Mouse (Mus musculus): ENCODE measurements around the gene Copg1. TPM values are rescaled to one million over a fixed set of nuclear protein-coding genes. Genes with fewer than 3 reads are reported as not detected.

The Copg1 gene
- polyA plus RNA-seq, 1 experiment from 2014 or later = 128 TPM

- ATAC-seq (ENCODE audit: low FRiP score) (peak; percentile 83), DNase-seq (ENCODE audit: low spot score) (peak; percentile 71)
- peaks cover 3% of the 10 kb centered on the region; the same call in 1 of the 2 replicates for H3K4me1 ChIP-seq (replicated peaks; ENCODE audit: control insufficient read depth, insufficient read depth, low read length)
- H3K4me3 ChIP-seq (ENCODE audit: low read depth, low read length) = peak overlapping the region; percentile 100
- WGBS = under 1% methylated on average over 66 of the region's 73 CpGs
- peak overlapping the region; percentile 99 for H3K9ac ChIP-seq (ENCODE audit: low read depth, low read length)
- peaks cover 3% of the 10 kb centered on the region; the same call in 1 of the 2 replicates for H3K36me3 ChIP-seq (ENCODE audit: control insufficient read depth, insufficient read depth, low read length)
- peak overlapping the region; percentile 80 for H3K27ac ChIP-seq (ENCODE audit: low read depth, low read length)
- H3K27me3 ChIP-seq (ENCODE audit: control insufficient read depth, insufficient read depth, low read length) = no peaks in the 10 kb centered on the region
- H3K9me3 ChIP-seq (ENCODE audit: control insufficient read depth, low read length) = no peaks in the 10 kb centered on the region
- peak overlapping the region; percentile 78 for H3K4me2 ChIP-seq (replicated peaks; ENCODE audit: low read depth, low read length)
Measured at GRCm38 (mm10) chr6:87850155-87850899, 37.3 kb upstream of the Copg1 start.

DNA sequence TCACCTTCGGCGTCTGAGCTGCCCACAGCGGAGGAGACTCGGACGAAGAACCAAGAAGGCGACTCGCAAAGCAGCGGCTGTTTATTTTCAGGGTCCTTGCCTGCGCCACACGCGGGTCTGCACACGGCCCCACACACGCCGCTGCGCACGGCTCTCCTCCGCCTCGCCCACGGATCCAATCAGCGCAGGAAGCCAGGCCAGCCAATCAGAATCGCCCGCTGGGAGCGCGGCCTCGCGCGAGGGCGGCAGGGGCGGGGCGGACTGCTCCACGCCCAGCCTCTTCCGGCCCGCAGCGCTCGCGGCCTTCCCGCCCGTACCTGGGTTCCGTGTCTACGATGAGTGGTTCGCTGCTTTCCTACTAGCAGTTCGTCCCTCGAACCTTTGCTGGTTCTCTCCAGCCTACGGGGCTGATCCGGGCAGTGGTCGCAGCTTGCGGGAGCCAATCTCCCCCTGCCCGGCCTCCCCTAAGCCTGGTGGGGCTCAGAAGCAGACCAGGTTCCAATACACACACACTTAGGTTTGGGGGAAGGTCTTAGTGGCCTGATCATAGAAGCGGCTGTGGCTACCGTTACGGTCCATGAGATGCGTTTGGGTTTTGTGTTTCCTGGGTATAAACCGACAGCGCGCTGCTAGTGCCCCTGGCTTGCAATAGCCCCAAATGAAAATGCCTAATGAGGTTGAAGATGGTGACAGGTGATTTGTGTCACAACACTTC, 36.6 kb upstream of the Copg1 start, which contains the start of gene Cnbp:
TSS of gene Cnbp (minus strand) at position 207 of the 715 bp plus-strand sequence.
- Histone ChIP-seq H3K27ac (ENCODE audit: low read depth, low read length) (peak within 1 kb of the TSS; percentile 80), H3K36me3 (ENCODE audit: control insufficient read depth, insufficient read depth, low read length) (no peaks in the 10 kb centered on the region), H3K27me3 (ENCODE audit: control insufficient read depth, insufficient read depth, low read length) (no peaks in the 10 kb centered on the region), H3K4me3 (ENCODE audit: low read depth, low read length) (peak within 1 kb of the TSS; percentile 100), H3K9me3 (ENCODE audit: control insufficient read depth, low read length) (no peaks in the 10 kb centered on the region), H3K9ac (ENCODE audit: low read depth, low read length) (peak within 1 kb of the TSS; percentile 99), H3K4me2 (replicated peaks; ENCODE audit: low read depth, low read length) (peak within 1 kb of the TSS; percentile 78), H3K4me1 (replicated peaks; ENCODE audit: control insufficient read depth, insufficient read depth, low read length) (peaks cover 3% of the 10 kb centered on the region; the same call in 1 of the 2 replicates)
- ATAC-seq (ENCODE audit: low FRiP score) (peak; percentile 98), DNase-seq (ENCODE audit: low spot score) (peak; percentile 99)
- under 1% methylated on average over 55 of the region's 55 CpGs for WGBS

DNA sequence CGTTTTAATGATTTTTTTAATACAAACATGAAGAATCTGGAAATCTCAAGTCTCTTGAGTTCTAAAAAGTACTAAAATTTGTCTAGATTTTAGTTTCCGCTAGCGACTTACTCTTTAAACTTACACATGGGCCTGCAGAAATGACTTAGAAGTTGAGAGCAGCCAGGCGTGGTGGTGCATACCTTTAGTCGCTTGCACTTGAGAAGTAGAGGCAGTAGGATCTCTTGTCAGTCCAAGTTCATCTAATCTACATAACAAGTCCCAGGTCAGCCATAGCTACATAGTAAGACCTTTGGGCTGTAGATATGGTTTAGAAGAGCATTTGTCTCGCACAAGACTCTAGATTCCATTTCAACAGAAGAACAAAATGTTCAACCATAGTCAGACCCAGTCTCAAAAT, 35.7 kb upstream of the Copg1 start:
- H3K9me3 ChIP-seq (ENCODE audit: control insufficient read depth, low read length) = no peaks in the 10 kb centered on the region
- H3K27ac ChIP-seq (ENCODE audit: low read depth, low read length) = no peak overlapping the region
- H3K9ac ChIP-seq (ENCODE audit: low read depth, low read length) = no peak overlapping the region
- ATAC-seq (ENCODE audit: low FRiP score) = no peak
- H3K4me1 ChIP-seq (replicated peaks; ENCODE audit: control insufficient read depth, insufficient read depth, low read length) = peaks cover 3% of the 10 kb centered on the region; the same call in 1 of the 2 replicates
- no peak overlapping the region for H3K4me2 ChIP-seq (replicated peaks; ENCODE audit: low read depth, low read length)
- no peak for DNase-seq (ENCODE audit: low spot score)
- 77% methylated on average over 6 of the region's 6 CpGs for WGBS
- no peaks in the 10 kb centered on the region for H3K36me3 ChIP-seq (ENCODE audit: control insufficient read depth, insufficient read depth, low read length)
- H3K4me3 ChIP-seq (ENCODE audit: low read depth, low read length) = no peak overlapping the region
- H3K27me3 ChIP-seq (ENCODE audit: control insufficient read depth, insufficient read depth, low read length) = no peaks in the 10 kb centered on the region

DNA sequence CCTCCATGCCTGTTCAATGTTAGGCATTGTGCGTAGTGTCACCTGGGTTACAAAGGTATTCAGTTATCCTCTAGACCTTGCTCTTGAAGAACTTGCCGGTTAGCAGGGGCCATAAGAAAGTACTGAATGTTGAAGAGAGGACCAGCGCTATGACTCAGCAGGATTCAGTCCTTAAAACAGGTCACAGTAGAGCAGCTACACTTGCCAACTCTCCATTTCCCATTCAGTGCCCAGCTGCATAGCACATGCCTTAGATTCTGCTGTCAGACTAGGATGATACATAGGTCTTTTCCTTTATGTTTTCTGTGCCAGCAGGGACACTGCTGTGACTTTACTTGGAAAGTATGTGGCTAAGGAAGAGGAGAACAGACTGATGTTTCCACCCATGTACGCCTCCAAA, 34.2 kb upstream of the Copg1 start:
- Histone ChIP-seq H3K36me3 (ENCODE audit: control insufficient read depth, insufficient read depth, low read length) (no peaks in the 10 kb centered on the region), H3K4me2 (replicated peaks; ENCODE audit: low read depth, low read length) (no peak overlapping the region), H3K4me1 (replicated peaks; ENCODE audit: control insufficient read depth, insufficient read depth, low read length) (peaks cover under 1% of the 10 kb centered on the region; the same call in 1 of the 2 replicates), H3K4me3 (ENCODE audit: low read depth, low read length) (no peak overlapping the region), H3K27me3 (ENCODE audit: control insufficient read depth, insufficient read depth, low read length) (no peaks in the 10 kb centered on the region), H3K9ac (ENCODE audit: low read depth, low read length) (no peak overlapping the region), H3K27ac (ENCODE audit: low read depth, low read length) (no peak overlapping the region), H3K9me3 (ENCODE audit: control insufficient read depth, low read length) (no peaks in the 10 kb centered on the region)
- 81% methylated on average over 4 of the region's 4 CpGs for whole genome bisulfite sequencing
- no peak for DNase-seq (ENCODE audit: low spot score)
- ATAC-seq (ENCODE audit: low FRiP score) = no peak

- no peak overlapping the region for H3K27ac ChIP-seq (ENCODE audit: low read depth, low read length)
- ATAC-seq (ENCODE audit: low FRiP score) = no peak
Measured at GRCm38 (mm10) chr6:87857071-87857470, 30.5 kb upstream of the Copg1 start.

DNA sequence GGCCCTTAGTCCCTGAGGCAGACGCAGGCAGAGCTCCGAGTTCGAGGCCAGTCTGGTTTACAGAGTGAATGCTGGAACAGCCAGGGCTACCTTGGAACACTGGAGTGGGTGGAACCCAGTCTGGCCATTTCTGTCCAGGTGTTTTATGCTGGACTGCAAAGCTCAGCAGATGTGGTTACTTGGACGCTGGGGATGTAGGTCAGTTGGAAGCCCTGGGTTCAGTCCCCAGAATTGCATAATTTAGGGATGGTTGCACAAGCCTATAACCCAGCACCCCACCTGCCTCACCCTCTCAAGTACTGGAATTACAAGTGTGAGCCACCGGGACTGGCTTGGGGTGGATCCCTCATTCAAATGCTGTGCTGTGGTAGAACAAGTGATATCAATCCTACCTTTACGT, 21.4 kb upstream of the Copg1 start:
- H3K9ac ChIP-seq (ENCODE audit: low read depth, low read length) = no peak overlapping the region
- 93% methylated on average over 6 of the region's 6 CpGs for WGBS
- ATAC-seq (ENCODE audit: low FRiP score) (no peak), DNase-seq (ENCODE audit: low spot score) (no peak)
- no peaks in the 10 kb centered on the region for H3K27me3 ChIP-seq (ENCODE audit: control insufficient read depth, insufficient read depth, low read length)
- no peak overlapping the region for H3K4me2 ChIP-seq (replicated peaks; ENCODE audit: low read depth, low read length)
- no peaks in the 10 kb centered on the region for H3K4me1 ChIP-seq (replicated peaks; ENCODE audit: control insufficient read depth, insufficient read depth, low read length)
- H3K36me3 ChIP-seq (ENCODE audit: control insufficient read depth, insufficient read depth, low read length) = no peaks in the 10 kb centered on the region
- H3K27ac ChIP-seq (ENCODE audit: low read depth, low read length) = no peak overlapping the region
- no peaks in the 10 kb centered on the region for H3K9me3 ChIP-seq (ENCODE audit: control insufficient read depth, low read length)
- no peak overlapping the region for H3K4me3 ChIP-seq (ENCODE audit: low read depth, low read length)

More at GRCm38 (mm10) chr6:87857071-87857470, 30.5 kb upstream of the Copg1 start:
- no peak overlapping the region for H3K9ac ChIP-seq (ENCODE audit: low read depth, low read length)
- DNase-seq (ENCODE audit: low spot score) = no peak
- H3K27me3 ChIP-seq (ENCODE audit: control insufficient read depth, insufficient read depth, low read length) = no peaks in the 10 kb centered on the region
- no peak overlapping the region for H3K4me2 ChIP-seq (replicated peaks; ENCODE audit: low read depth, low read length)
- H3K4me1 ChIP-seq (replicated peaks; ENCODE audit: control insufficient read depth, insufficient read depth, low read length) = no peaks in the 10 kb centered on the region
- WGBS = 74% methylated on average over 1 of the region's 1 CpGs
- H3K4me3 ChIP-seq (ENCODE audit: low read depth, low read length) = no peak overlapping the region
- no peaks in the 10 kb centered on the region for H3K9me3 ChIP-seq (ENCODE audit: control insufficient read depth, low read length)
- H3K36me3 ChIP-seq (ENCODE audit: control insufficient read depth, insufficient read depth, low read length) = no peaks in the 10 kb centered on the region

- Histone ChIP-seq H3K9ac (ENCODE audit: low read depth, low read length) (no peak overlapping the region), H3K4me2 (replicated peaks; ENCODE audit: low read depth, low read length) (no peak overlapping the region), H3K9me3 (ENCODE audit: control insufficient read depth, low read length) (no peaks in the 10 kb centered on the region), H3K4me1 (replicated peaks; ENCODE audit: control insufficient read depth, insufficient read depth, low read length) (no peaks in the 10 kb centered on the region), H3K36me3 (ENCODE audit: control insufficient read depth, insufficient read depth, low read length) (no peaks in the 10 kb centered on the region), H3K27ac (ENCODE audit: low read depth, low read length) (no peak overlapping the region), H3K27me3 (ENCODE audit: control insufficient read depth, insufficient read depth, low read length) (no peaks in the 10 kb centered on the region), H3K4me3 (ENCODE audit: low read depth, low read length) (no peak overlapping the region)
- 85% methylated on average over 2 of the region's 2 CpGs for WGBS
- DNase-seq (ENCODE audit: low spot score) (no peak), ATAC-seq (ENCODE audit: low FRiP score) (no peak)
Measured at GRCm38 (mm10) chr6:87867256-87867655, 20.4 kb upstream of the Copg1 start.

DNA sequence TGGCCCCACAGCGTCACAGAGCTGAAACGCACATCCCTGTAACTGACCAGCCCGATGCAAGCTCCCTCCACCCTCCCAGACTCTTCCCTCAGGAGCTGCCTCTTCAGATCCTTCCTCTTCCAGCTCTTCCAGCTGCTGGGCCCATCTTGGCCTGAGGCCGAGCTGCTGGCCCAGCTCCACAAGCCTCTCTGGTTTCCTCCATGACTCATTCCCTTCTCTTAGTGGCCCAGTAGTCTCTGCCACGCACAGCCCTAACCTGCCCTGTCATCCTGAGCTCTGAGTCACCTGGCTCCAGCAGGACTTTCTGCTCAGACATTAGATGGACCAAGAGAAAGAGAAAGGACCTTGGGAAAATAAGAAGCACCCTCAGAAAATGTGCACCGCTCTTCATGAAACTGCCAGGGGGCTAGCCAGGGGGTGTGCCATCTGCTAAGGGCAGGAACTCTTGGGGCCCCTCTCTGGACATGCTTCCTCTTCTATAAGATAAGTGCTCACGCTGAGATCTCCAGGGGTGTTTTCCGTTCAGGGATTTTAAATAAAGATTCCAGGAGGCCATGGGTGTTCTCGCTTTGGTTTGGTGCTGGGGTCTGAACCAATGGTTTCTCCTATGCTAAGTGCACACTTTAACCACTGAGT, 18.6 kb upstream of the Copg1 start:
- no peak overlapping the region for H3K9ac ChIP-seq (ENCODE audit: low read depth, low read length)
- H3K27ac ChIP-seq (ENCODE audit: low read depth, low read length) = no peak overlapping the region
- no peaks in the 10 kb centered on the region for H3K9me3 ChIP-seq (ENCODE audit: control insufficient read depth, low read length)
- ATAC-seq (ENCODE audit: low FRiP score) = no peak
- DNase-seq (ENCODE audit: low spot score) = no peak
- no peaks in the 10 kb centered on the region for H3K4me1 ChIP-seq (replicated peaks; ENCODE audit: control insufficient read depth, insufficient read depth, low read length)
- no peak overlapping the region for H3K4me2 ChIP-seq (replicated peaks; ENCODE audit: low read depth, low read length)
- no peak overlapping the region for H3K4me3 ChIP-seq (ENCODE audit: low read depth, low read length)
- no peaks in the 10 kb centered on the region for H3K27me3 ChIP-seq (ENCODE audit: control insufficient read depth, insufficient read depth, low read length)
- no peaks in the 10 kb centered on the region for H3K36me3 ChIP-seq (ENCODE audit: control insufficient read depth, insufficient read depth, low read length)
- WGBS = 82% methylated on average over 9 of the region's 9 CpGs
